Mouse (Mus musculus) midbrain, embryonic 12.5 days (tissue): ENCODE results near the gene Gm10358. TPM values are rescaled to one million over a fixed set of nuclear protein-coding genes. Genes with fewer than 3 reads are reported as not detected.
"Not testable (repeated sequence)": the region's sequence is repeated elsewhere in the genome, so short reads cannot be mapped to it uniquely, and the experiment has no call there.

ENCODE experiments used
- ATAC-seq: fragments of 200-750 bp; cut with Nextera tagmentation; 2 replicates; pipeline ENCODE4 v1.8.0; 2017; ENCODE audit warnings: low read depth, moderate TSS enrichment, moderate library complexity; ENCODE audit not compliant: low FRiP score
- H3K27ac ChIP-seq: fragments of 300-500 bp; sonication (generic); replicated peaks from 2 replicates; pipeline ENCODE4 v1.5.1; 2016; ENCODE audit warnings: mild to moderate bottlenecking
- H3K27me3 ChIP-seq: fragments of 300-500 bp; sonication (generic); 2 replicates; pipeline ENCODE4 v1.6.1; 2016; ENCODE audit warnings: mild to moderate bottlenecking
- H3K36me3 ChIP-seq: fragments of 300-500 bp; sonication (generic); 2 replicates; pipeline ENCODE4 v1.6.1; 2016
- H3K4me1 ChIP-seq: fragments of 300-500 bp; sonication (generic); 2 replicates; pipeline ENCODE4 v1.6.1; 2016
- H3K4me2 ChIP-seq: fragments of 300-500 bp; sonication (generic); replicated peaks from 2 replicates; pipeline ENCODE4 v1.6.1; 2016; ENCODE audit warnings: mild to moderate bottlenecking, moderate library complexity
- H3K4me3 ChIP-seq: fragments of 300-500 bp; sonication (generic); 2 replicates; pipeline ENCODE4 v1.5.1; 2016; ENCODE audit warnings: mild to moderate bottlenecking
- H3K9ac ChIP-seq: fragments of 300-500 bp; sonication (generic); replicated peaks from 2 replicates; pipeline ENCODE4 v1.6.1; 2016; ENCODE audit warnings: mild to moderate bottlenecking, moderate library complexity
- H3K9me3 ChIP-seq: fragments of 300-500 bp; sonication (generic); 2 replicates; pipeline ENCODE4 v1.6.1; 2016; ENCODE audit warnings: mild to moderate bottlenecking
- WGBS: fragments of 180-500 bp; shearing (Covaris S2); methylation state at CpG from one replicate; pipeline ENCODE4 v1.1.7; 2016; 5-methylcytosine and 5-hydroxymethylcytosine counted together
- polyA plus RNA-seq: library from polyadenylated mRNA; unstranded; fragments of >200 nt; fragmentation: Nextera tagmentation; extraction: Ambion mirVana; gene quantifications from 2 replicates; pipeline ENCODE4 v1.2.1, GENCODE M21; 2016

The Gm10358 gene
- not detected in 2 replicates for polyA plus RNA-seq

- Histone ChIP-seq H3K4me2 (no peak within 1 kb of the TSS), H3K27ac (no peak within 1 kb of the TSS), H3K4me3 (no peak within 1 kb of the TSS), H3K9ac (no peak within 1 kb of the TSS), H3K9me3 (no peaks in the 10 kb centered on the region), H3K36me3 (no peaks in the 10 kb centered on the region), H3K4me1 (no peaks in the 10 kb centered on the region), H3K27me3 (no peaks in the 10 kb centered on the region)
- 94% methylated on average over 5 of the region's 5 CpGs for WGBS
- ATAC-seq: no peak
Measured at GRCm38 (mm10) chr8:75406489-75406888, at the start of gene Gm10358. Gene Gm10358 (minus strand): TSS chr8:75406589.

DNA sequence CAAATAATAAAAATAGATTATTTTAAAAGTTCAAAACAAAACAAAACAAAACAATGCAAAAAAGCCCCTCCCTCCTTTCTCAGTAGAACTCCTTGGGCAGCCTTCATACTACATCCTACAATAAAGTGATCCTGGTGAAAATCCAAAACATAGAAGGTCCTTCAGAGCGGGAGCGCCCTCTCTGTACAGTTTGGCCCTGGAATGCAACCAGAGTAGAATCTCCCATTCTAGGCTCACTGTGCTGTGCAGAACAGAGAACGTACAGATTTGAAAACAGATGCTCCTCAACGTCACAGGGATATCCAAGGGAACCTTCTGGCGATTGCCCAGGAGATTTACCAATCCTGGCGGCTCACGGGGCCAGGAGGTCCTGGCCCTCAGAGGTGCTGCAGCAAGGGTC is 42.0 kb upstream of the Gm10358 start, which contains the start of gene Iqcm:
Iqcm (plus strand) TSS at position 301 of the 400 bp plus-strand sequence.
- no peak within 1 kb of the TSS for H3K9ac ChIP-seq
- H3K4me1 ChIP-seq: no peaks in the 10 kb centered on the region
- no peak within 1 kb of the TSS for H3K4me3 ChIP-seq
- no peak for ATAC-seq
- WGBS: 92% methylated on average over 7 of the region's 7 CpGs
- H3K4me2 ChIP-seq: no peak within 1 kb of the TSS
- no peaks in the 10 kb centered on the region for H3K9me3 ChIP-seq
- no peak within 1 kb of the TSS for H3K27ac ChIP-seq
- no peaks in the 10 kb centered on the region for H3K27me3 ChIP-seq
- H3K36me3 ChIP-seq: no peaks in the 10 kb centered on the region

DNA sequence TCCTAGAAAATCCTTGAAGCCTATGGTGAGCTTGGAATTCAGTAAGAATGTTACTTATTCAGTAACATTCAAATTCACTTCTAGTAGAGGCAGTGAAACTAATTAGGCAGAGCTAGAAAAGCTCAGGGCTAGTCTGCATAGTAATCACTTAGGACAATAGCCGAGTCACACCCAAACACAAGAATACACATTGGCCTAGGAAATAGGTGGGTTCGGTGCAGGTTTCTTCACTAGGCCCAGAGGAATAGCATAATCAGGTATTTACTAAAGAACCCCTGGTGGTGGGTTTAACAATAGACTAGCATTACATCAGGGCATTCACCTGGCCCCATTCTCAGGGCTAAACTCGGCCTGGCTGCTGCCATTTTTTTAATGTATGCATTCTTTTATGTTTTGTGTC is 9.3 kb upstream of the Gm10358 start:
- not testable (repeated sequence) for H3K27me3 ChIP-seq, H3K4me2 ChIP-seq, H3K4me1 ChIP-seq, ATAC-seq, H3K27ac ChIP-seq, H3K9me3 ChIP-seq, H3K4me3 ChIP-seq, H3K36me3 ChIP-seq, H3K9ac ChIP-seq
- WGBS: 80% methylated on average over 3 of the region's 3 CpGs

DNA sequence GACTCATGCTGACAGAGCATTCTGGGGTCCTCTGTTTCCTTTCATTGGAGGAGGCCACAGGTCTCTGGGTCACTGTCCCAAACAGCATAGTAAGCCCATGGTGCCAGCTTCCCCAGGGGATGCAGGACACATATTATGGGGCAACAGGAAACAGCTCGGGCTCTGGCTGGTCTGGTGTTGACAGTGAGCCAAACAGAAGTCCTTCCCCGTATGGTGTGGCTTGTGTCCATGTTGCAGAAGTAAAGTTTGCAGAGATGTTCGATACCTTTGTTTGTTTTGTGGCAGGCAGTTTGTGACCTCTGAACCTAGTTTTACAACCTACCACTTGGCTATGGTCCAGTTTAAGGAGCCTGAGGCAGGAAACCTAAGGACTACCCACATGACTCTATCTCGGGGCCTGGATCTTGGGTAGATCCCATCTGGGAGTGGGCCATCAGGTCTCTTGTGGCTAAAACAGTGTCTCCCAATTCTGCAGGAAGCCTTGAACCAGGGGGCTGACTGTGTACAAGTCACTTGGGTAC is 21.6 kb downstream of the Gm10358 start:
- Histone ChIP-seq H3K36me3 (no peaks in the 10 kb centered on the region), H3K9ac (no peak overlapping the region), H3K4me1 (no peaks in the 10 kb centered on the region), H3K4me2 (no peak overlapping the region), H3K4me3 (no peak overlapping the region), H3K27me3 (no peaks in the 10 kb centered on the region; the same call in 1 of the 2 replicates), H3K9me3 (peaks cover 12% of the 10 kb centered on the region; the same call in 1 of the 2 replicates), H3K27ac (no peak overlapping the region)
- WGBS: 89% methylated on average over 4 of the region's 4 CpGs
- no peak for ATAC-seq

DNA sequence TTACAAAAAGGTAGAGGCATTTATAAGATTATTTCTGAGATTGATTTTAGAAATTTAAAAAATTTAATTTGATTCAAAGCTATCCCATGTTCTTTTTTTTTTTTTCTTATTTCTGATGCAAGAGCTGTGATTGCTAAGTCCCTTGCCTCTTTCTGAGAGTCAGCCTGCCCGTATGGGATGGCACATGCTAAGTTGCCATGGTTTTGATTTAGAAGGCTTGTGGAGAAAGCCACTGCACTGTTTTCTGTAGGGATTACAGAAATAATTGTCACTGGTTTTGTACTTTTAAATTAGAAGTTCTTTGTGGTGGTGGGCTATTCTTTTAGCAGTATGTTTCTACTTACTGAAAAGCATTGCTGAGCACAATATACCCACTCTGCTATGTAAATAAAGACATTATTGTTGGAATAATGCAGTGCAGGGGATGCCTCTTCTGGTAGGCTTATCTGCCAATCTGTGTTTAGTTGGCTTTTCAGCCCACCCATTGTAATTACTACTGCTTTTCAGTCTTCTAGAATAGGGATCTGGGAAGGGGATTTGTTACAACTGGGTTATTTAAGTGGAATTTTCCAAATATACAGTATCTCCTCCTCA is 30.8 kb downstream of the Gm10358 start:
- peak; percentile 90 for ATAC-seq
- Histone ChIP-seq H3K4me2 (no peak overlapping the region), H3K36me3 (no peaks in the 10 kb centered on the region), H3K9me3 (no peaks in the 10 kb centered on the region), H3K27me3 (peaks cover 40% of the 10 kb centered on the region), H3K9ac (no peak overlapping the region), H3K4me3 (no peak overlapping the region), H3K4me1 (no peaks in the 10 kb centered on the region; the same call in 1 of the 2 replicates), H3K27ac (no peak overlapping the region)
- 15% methylated on average over 1 of the region's 1 CpGs for WGBS

GRCm38 (mm10) chr8:75372006-75372405 is 34.4 kb downstream of the Gm10358 start:
- no peak overlapping the region for H3K4me2 ChIP-seq
- H3K9ac ChIP-seq: no peak overlapping the region
- no peaks in the 10 kb centered on the region; the same call in 1 of the 2 replicates for H3K4me1 ChIP-seq
- H3K36me3 ChIP-seq: no peaks in the 10 kb centered on the region
- WGBS: 94% methylated on average over 2 of the region's 2 CpGs
- H3K9me3 ChIP-seq: no peaks in the 10 kb centered on the region
- H3K27me3 ChIP-seq: peaks cover 30% of the 10 kb centered on the region
- H3K27ac ChIP-seq: no peak overlapping the region
- H3K4me3 ChIP-seq: no peak overlapping the region
- ATAC-seq: no peak

Other genes with a start within 250 kb of the Gm10358 start
- gene Rasd2, start 192.6 kb downstream of the Gm10358 start, polyA plus RNA-seq: 0.22 and 0.34 TPM in 2 replicates
- not detected in 2 replicates for gene Iqcm, start 42.1 kb upstream of the Gm10358 start, polyA plus RNA-seq